Mouse (Mus musculus) liver, postnatal 0 days (tissue): ENCODE measurements around the gene Gm20498. TPM values are rescaled to one million over a fixed set of nuclear protein-coding genes. Genes with fewer than 3 reads are reported as not detected.
"Not testable (repeated sequence)": the region's sequence is repeated elsewhere in the genome, so short reads cannot be mapped to it uniquely, and the experiment has no call there.

Experiments
- ATAC-seq: fragments of 200-750 bp; cut with Nextera tagmentation; 2 replicates; pipeline ENCODE4 v1.8.0; 2017; ENCODE audit warnings: mild to moderate bottlenecking, moderate library complexity
- DNase-seq: peaks from one replicate; pipeline ENCODE4 v3.0.0-alpha.2; 2016
- H3K27ac ChIP-seq: fragments of 300-500 bp; sonication (generic); 2 replicates; pipeline ENCODE4 v1.5.1; 2014; ENCODE audit warnings: antibody characterized with exemption, moderate library complexity, mild to moderate bottlenecking, low read depth
- H3K27me3 ChIP-seq: fragments of 300-500 bp; sonication (generic); 2 replicates; pipeline ENCODE4 v1.6.1; 2014; ENCODE audit warnings: low read length, control low read depth, mixed read lengths; ENCODE audit not compliant: insufficient read depth
- H3K36me3 ChIP-seq: fragments of 300-500 bp; sonication (generic); replicated peaks from 2 replicates; pipeline ENCODE4 v1.6.1; 2014; ENCODE audit warnings: mild to moderate bottlenecking, control low read depth, low read length, moderate library complexity, mixed read lengths; ENCODE audit not compliant: insufficient read depth
- H3K4me1 ChIP-seq: fragments of 300-500 bp; sonication (generic); 2 replicates; pipeline ENCODE4 v1.6.1; 2014; ENCODE audit warnings: antibody characterized with exemption, mild to moderate bottlenecking, control low read depth; ENCODE audit not compliant: insufficient read depth
- H3K4me2 ChIP-seq: fragments of 300-500 bp; sonication (generic); 2 replicates; pipeline ENCODE4 v1.6.1; 2014; ENCODE audit warnings: low read depth, mild to moderate bottlenecking, low read length, moderate library complexity, mixed read lengths
- H3K4me3 ChIP-seq: fragments of 300-500 bp; sonication (generic); 2 replicates; pipeline ENCODE4 v1.5.1; 2014; ENCODE audit warnings: low read depth, low read length
- H3K9ac ChIP-seq: fragments of 300-500 bp; sonication (generic); replicated peaks from 2 replicates; pipeline ENCODE4 v1.6.1; 2014; ENCODE audit warnings: mild to moderate bottlenecking, moderate library complexity
- H3K9me3 ChIP-seq: fragments of 300-500 bp; sonication (generic); 2 replicates; pipeline ENCODE4 v1.6.1; 2016; ENCODE audit warnings: mild to moderate bottlenecking, control low read depth, low read length, mixed read lengths
- CTCF ChIP-seq: sonication (generic); IDR thresholded peaks from 2 replicates; pipeline ENCODE4 v1.5.1; 2016; ENCODE audit warnings: antibody characterized with exemption, low read depth
- EP300 ChIP-seq: IDR thresholded peaks from 2 replicates; pipeline ENCODE4 v1.6.1; 2016; ENCODE audit warnings: antibody characterized with exemption, low read depth, mild to moderate bottlenecking
- WGBS: fragments of 180-500 bp; shearing (Covaris S2); extraction: QIAGEN DNeasy Blood & Tissue Kit; methylation state at CpG from one replicate; pipeline ENCODE4 v1.1.7; 2014; ENCODE audit not compliant: insufficient replicate concordance; 5-methylcytosine and 5-hydroxymethylcytosine counted together
- polyA plus RNA-seq: library from polyadenylated mRNA; unstranded; fragments of >200 nt; fragmentation: Nextera tagmentation; extraction: Ambion mirVana; gene quantifications from 2 replicates; pipeline ENCODE4 v1.2.1, GENCODE M21; 2015

The Gm20498 gene
- polyA plus RNA-seq, 1 experiment from 2014 or later, result 13.8 TPM

DNA sequence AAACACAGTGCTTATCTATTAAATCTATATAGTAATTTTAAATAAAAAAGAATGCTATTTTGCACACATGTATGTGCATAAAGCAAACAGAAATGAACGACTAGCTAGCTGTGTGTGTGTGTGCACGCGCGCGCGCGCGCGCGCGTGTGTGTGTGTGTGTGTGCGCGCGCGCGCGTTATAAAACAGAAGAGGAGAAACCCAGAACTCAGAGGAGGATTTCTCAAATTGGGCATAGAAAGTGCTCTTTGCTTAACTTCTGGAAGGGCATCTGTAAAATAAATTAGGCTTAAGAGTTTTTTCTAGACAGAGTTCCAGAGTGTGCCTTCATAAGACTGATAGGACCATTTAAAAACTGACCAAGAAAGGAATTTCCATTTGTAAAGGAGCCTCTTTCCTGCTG lies 49.0 kb downstream of the Gm20498 start:
- DNase-seq, result peak; percentile 52
- Histone ChIP-seq H3K4me2 (peak overlapping the region; percentile 68), H3K4me1 (peaks cover 6% of the 10 kb centered on the region; the same call in 1 of the 2 replicates), H3K9me3 (no peaks in the 10 kb centered on the region), H3K27ac (no peak overlapping the region), H3K9ac (peak overlapping the region; percentile 74; the same call in 1 of the 2 replicates), H3K27me3 (no peaks in the 10 kb centered on the region), H3K4me3 (peak overlapping the region; percentile 69), H3K36me3 (0 out of 2 replicates have a peak, but pooled peaks cover 5% of the 10 kb centered on the region)
- TF ChIP-seq CTCF, result no peak
- no peak for TF ChIP-seq EP300
- no peak for ATAC-seq
- WGBS, result 55% methylated on average over 17 of the region's 17 CpGs

DNA sequence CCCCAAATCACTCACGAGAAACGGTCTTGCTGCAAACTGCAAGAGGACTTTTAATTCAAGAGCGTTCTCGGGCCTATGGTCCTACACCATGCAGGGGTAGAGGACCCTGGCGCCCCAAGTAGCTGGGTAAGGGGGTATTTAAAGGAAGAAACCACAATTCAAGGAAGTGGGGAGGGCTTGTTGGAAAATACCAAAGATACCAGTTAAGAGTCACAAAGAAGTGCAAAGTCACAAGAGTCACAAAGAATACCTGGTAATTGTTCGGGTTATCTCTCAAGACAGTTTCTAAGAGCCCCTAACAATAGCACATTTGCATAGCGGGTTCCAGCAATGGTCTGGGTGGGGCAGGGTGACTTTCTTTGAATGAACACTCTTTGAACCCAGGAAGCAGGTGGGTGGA lies 73.7 kb downstream of the Gm20498 start:
- not testable (repeated sequence) for H3K27ac ChIP-seq, H3K36me3 ChIP-seq, ATAC-seq, H3K4me2 ChIP-seq, H3K9me3 ChIP-seq, DNase-seq, H3K9ac ChIP-seq, H3K4me3 ChIP-seq, H3K27me3 ChIP-seq, H3K4me1 ChIP-seq
- WGBS, result 83% methylated on average over 7 of the region's 7 CpGs

DNA sequence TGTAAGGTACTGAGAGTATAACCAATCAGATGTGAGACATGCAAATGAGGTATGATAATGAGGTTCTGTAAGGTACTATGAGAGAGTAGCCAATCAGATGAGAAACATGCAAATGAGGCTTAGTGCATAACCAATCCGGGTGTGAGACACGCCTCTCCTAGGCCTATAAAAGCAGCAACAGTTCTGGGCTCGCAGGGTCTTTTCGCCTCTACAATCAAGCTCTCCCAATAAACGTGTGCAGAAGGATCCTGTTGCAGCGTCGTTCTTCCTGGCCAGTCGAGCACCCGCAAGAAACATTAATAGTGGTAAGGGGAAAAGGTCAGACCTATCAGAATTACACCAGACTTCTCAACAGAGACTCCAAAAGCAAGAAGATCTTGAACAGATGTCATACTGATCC lies 93.7 kb downstream of the Gm20498 start:
- not testable (repeated sequence) for H3K4me2 ChIP-seq, H3K4me3 ChIP-seq, H3K9me3 ChIP-seq, H3K4me1 ChIP-seq, DNase-seq, H3K9ac ChIP-seq, H3K36me3 ChIP-seq, ATAC-seq, H3K27ac ChIP-seq, H3K27me3 ChIP-seq
- WGBS, result 87% methylated on average over 9 of the region's 9 CpGs

DNA sequence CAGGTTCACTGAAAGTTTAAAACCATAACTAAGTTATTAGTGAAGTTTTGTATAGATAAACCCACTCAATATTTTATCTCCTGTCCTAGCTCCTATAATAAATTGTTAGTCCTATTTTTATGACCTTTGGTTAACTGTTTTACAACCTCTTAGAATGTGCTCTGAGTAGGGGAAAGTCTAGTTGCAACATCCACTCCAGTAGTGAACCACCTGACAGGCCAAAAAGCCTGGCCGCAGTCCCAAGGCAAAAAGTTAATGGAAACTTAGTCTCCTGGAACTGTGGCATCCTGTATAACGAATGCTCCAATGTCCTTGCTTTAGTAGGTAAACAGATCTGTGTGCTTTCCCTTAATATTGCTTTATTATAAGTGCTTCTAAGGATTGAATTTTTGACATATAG lies 97.9 kb downstream of the Gm20498 start:
- not testable (repeated sequence) for H3K36me3 ChIP-seq, H3K9me3 ChIP-seq, H3K4me3 ChIP-seq, H3K27ac ChIP-seq, H3K27me3 ChIP-seq, H3K9ac ChIP-seq, H3K4me1 ChIP-seq, DNase-seq, H3K4me2 ChIP-seq, ATAC-seq
- 74% methylated on average over 2 of the region's 2 CpGs for WGBS

DNA sequence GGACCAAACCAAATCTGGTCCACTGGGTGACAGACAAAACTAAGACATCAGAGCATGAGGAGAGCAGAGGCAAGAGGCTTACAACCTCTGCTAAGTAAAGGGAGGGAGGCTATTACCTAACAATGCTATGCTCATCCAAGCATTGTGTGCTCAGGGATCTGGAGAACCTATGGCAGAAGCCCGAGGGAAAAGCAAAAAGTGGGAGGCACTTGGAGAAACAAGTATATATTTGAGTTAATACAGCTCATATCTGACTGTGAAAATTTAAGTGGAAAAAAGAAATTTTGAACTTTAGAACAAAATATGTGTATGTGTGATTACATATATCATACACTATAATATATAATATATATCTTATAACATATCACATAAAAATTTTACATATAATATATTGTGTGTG lies 110.9 kb downstream of the Gm20498 start, which contains the start of gene Adam4:
Gene Adam4 (minus strand): TSS at position 101 of the 400 bp plus-strand sequence.
- no peaks in the 10 kb centered on the region for H3K36me3 ChIP-seq
- no peak within 1 kb of the TSS for H3K9ac ChIP-seq
- peaks cover 7% of the 10 kb centered on the region; the same call in 1 of the 2 replicates for H3K9me3 ChIP-seq
- WGBS, result 84% methylated on average over 1 of the region's 1 CpGs
- H3K27ac ChIP-seq, result no peak within 1 kb of the TSS
- no peak within 1 kb of the TSS for H3K4me3 ChIP-seq
- DNase-seq (no peak), ATAC-seq (no peak)
- H3K4me1 ChIP-seq, result no peaks in the 10 kb centered on the region
- H3K4me2 ChIP-seq, result no peak within 1 kb of the TSS
- no peaks in the 10 kb centered on the region for H3K27me3 ChIP-seq
- TF ChIP-seq EP300 (no peak), CTCF (no peak)

DNA sequence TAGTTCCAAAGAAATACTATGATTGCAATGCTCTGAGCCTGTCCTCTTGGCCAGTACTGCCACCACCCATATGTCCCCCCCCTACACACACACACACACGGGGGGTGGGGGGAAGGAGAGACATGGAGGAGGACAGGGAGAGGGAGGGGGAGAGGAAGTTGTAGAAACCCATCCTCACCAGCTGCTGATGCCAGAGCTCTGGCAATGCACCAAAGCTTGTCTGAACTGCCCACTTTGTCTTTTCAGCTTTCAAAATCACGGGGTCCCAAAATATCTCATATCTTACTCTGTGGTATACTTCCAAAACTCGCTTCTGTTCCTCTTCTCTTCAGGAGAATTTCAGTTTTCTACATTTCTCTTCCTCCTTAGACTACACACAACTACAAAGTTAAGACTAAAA lies 119.5 kb downstream of the Gm20498 start:
- WGBS, result 76% methylated on average over 3 of the region's 3 CpGs
- H3K27ac ChIP-seq, result no peak overlapping the region
- no peaks in the 10 kb centered on the region for H3K36me3 ChIP-seq
- no peaks in the 10 kb centered on the region for H3K9me3 ChIP-seq
- H3K9ac ChIP-seq, result no peak overlapping the region
- ATAC-seq (no peak), DNase-seq (no peak)
- no peak overlapping the region for H3K4me2 ChIP-seq
- no peaks in the 10 kb centered on the region for H3K27me3 ChIP-seq
- no peaks in the 10 kb centered on the region for H3K4me1 ChIP-seq
- TF ChIP-seq CTCF (no peak), EP300 (no peak)
- H3K4me3 ChIP-seq, result no peak overlapping the region

DNA sequence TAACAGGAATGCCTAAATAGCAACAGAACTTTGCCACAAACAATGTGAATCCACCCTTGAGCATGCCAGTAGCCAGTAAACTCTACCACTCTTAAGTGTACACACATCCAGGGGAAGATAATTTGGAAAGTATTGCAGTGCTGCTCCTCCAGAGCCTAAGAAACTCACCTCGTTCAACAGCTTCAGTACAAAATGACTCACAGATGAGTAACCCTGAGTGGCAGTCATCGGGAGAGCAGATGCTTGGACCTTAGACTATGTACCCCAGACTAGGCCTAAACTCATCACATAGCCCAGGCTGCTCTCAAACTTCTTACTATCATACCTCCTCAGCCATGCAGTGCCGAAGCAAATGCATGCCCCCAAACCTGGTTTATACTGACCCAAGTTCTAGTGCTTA lies 123.7 kb downstream of the Gm20498 start:
- Histone ChIP-seq H3K9me3 (no peaks in the 10 kb centered on the region), H3K4me1 (no peaks in the 10 kb centered on the region), H3K9ac (no peak overlapping the region), H3K27ac (no peak overlapping the region), H3K27me3 (no peaks in the 10 kb centered on the region), H3K4me3 (no peak overlapping the region), H3K36me3 (no peaks in the 10 kb centered on the region), H3K4me2 (no peak overlapping the region)
- WGBS, result 73% methylated on average over 3 of the region's 3 CpGs
- ATAC-seq (no peak), DNase-seq (no peak)
- TF ChIP-seq EP300 (no peak), CTCF (no peak)
